Mouse (Mus musculus) embryo, embryonic 11 days (tissue): ENCODE measurements around the gene Ass1.

Source experiments
- DNase-seq: peaks from one replicate; pipeline ENCODE4 v3.0.0-alpha.2; 2015

The Ass1 gene

DNA sequence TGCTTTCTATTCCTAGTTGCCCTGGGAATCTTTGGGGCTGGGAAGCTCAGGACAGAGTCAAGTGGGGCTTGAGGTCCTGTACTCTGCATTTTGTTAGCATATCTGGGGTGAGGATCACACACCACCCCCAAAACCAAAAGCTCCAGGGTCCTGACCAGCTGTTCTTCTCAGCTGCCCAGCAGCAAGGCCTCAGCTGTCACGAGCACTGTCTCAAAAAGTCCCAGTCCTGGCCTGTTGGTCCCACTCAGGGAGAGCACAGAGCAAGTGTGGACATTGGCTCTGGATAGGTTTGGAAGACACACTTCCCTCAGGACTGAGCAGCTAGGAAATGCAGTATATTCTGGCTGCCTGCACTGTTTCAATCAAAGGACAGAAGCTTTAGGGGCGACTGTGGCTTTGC is 20.5 kb downstream of the Ass1 start:
- DNase-seq, result no peak

DNA sequence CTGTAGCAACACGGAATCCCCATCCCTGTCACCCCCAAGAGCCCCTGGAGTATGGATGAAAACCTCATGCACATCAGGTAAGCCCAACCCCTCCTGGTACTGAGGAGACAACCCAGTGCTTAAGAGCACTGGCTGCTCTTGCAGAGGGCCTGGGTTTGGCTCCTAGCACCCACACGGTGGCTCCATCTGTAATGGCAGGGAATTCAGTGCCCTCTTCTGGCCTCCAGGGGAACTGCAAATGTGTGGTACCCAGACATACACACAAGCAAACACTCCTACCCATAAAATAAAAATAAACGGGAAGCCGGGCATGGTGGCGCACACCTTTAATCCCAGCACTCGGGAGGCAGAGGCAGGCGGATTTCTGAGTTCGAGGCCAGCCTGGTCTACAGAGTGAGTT is 22.3 kb downstream of the Ass1 start:
- DNase-seq, result no peak

DNA sequence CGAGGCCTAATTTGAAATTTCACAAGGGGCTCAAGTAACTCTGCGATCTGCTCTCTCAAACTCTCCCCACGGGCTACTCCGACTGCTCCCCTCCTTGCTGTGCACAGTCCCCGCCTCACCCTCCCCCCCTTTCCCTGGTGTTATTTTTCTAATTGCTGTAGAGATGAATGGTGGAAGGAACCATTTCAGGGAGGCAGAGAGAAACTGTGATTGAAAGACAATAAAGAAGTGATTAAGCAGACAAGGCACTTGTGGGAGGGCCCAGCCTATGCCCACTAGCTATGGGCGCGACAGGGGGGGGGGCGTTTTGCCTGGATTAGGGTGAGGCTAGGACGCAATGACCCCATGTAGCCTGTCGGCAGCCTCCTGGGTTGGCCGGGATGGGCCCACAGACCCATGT is 23.2 kb downstream of the Ass1 start:
- no peak for DNase-seq

DNA sequence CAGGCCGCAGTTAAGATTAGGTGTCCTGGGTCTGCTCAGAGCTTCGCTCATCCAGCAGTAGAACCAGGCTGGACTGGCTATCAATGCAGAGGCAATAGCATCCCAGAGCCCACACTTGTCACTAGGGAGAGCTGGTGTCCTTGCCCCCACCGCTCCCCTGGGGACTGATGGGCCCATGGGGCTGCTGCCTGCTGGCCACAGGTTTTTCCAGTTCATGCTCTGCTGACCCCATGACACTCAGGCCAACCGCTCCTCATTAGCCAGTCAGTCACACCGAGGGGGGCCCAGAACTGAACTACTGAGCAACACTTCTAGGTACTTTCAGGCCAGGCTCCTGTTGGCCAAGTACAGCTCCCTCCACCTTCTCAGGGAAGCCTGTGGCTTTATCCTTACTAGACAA is 24.3 kb downstream of the Ass1 start:
- no peak for DNase-seq

DNA sequence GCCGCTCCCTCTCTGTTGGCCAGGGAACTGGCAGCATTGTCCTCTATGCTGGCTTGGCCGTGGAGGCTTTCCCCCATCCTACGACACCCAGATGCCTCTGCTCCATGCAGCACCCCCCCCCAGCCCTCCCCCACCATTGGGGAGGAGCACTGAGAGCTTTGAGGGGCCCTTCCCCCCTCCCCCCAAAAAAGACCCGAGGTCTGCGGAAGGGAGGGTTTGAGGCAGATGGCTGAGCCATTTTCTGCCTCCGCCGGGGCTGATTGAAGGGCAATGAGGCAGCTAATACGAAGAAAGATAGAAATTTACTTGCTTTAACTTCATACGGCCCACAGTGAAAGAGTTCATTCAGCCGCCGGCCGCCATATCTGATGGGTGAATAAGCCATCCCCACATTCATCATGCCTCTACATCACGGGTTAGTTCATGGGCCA is 25.1 kb downstream of the Ass1 start:
- peak; percentile 73 for DNase-seq

DNA sequence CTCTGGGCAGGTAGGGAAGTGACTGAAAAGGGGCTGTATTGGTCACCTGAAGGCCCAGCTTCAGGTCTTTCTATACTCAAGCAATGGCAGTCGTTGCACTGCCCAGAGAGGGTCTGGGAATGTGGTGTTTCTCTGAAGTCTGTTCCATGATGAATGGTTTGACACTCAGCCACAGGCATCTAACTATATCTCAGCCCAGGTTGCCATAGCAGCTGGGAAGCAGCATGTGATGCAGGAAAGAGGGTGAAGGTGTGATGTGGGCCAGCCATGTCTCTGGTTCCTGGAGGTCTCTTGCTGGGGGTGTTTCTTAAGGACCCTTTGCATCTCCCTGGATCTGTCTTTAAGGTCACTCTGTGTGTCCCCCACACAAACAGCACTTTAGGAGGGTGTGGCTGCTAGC is 26.1 kb downstream of the Ass1 start:
- DNase-seq, result no peak

DNA sequence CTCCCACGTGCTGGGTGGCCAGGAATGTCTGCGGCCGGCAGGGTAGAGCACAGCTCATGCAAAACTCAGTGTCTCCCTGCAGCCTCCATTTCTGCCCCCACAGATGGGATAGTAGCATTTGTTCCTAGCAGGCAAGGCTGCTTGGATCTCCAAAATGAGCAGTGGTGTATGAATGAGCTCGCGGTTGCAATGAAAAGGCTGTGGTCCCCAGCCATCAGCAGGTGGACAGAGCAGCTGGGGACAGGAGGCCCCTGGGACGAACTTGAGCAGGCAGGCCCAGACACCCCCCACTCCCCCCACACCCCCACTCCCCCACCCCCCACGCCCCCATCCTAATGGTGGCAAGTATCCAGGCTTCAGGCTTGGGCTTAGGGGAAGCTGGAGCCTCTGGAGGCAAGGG is 27.1 kb downstream of the Ass1 start:
- DNase-seq, result no peak

DNA sequence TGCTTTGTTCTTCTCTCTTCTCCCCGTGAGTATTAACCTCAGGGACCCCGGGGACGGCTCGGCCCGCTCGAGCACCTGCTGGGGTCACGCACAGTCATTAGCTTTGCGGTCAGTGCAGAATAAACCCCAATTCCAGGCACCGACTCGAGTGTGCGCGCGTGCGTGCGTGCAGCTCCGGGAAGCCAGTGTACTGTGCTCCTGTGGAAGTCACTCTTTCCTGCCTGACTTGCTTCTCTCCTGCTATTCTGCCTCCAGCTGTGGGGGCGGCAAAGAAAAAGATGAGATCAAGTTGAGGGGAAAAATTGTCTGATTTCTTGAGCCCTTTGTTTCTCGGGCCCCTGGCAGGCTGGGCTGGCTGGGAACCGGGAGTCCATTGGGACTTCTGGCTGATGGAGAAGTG is 27.6 kb downstream of the Ass1 start:
- no peak for DNase-seq

DNA sequence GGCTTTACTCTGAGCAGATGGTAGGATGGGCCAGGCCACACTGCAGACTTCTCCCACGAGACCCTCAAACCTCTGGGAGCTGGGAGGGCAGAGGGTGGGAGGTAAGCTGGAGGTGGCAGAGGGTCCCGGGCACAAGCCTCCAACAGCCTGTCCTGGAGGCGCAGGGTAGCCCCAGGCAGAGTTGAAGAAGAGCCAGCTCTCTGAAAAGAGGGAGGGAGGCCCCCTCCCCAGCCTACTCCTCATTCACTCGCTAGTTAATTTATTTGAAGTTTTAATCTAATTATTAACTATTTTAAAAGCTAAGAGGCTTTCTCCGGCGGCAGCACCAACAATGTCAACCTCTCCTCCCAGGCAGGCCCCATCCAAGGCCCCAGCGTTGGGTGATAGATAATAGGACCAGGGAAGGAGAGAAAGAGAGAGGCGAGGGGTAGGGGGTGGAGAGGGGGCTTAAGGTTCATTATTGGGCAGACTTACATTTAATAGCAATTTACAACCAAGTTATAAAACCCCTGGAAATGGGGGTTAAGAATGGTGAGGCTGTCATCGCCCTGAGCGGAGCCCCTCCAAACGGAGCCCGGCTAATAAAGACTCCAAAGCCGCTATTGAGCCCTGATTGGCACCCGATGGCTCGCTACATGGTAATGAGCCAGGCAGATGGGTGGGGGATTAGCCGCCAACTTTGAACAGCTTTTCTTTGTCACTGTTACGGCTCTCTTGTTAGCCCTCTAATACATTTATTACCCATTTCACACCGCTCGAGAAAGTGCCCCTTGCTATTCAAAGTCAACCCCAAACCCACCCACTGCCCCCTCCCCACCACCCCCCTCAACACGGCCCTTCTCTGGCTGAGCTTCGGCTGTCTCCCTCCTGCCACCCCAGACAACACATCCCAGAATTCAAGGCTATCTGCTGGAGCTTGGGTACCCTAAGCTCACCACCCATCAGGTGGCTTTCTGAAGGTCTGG is 29.6 kb downstream of the Ass1 start:
- DNase-seq, result peak; percentile 72

DNA sequence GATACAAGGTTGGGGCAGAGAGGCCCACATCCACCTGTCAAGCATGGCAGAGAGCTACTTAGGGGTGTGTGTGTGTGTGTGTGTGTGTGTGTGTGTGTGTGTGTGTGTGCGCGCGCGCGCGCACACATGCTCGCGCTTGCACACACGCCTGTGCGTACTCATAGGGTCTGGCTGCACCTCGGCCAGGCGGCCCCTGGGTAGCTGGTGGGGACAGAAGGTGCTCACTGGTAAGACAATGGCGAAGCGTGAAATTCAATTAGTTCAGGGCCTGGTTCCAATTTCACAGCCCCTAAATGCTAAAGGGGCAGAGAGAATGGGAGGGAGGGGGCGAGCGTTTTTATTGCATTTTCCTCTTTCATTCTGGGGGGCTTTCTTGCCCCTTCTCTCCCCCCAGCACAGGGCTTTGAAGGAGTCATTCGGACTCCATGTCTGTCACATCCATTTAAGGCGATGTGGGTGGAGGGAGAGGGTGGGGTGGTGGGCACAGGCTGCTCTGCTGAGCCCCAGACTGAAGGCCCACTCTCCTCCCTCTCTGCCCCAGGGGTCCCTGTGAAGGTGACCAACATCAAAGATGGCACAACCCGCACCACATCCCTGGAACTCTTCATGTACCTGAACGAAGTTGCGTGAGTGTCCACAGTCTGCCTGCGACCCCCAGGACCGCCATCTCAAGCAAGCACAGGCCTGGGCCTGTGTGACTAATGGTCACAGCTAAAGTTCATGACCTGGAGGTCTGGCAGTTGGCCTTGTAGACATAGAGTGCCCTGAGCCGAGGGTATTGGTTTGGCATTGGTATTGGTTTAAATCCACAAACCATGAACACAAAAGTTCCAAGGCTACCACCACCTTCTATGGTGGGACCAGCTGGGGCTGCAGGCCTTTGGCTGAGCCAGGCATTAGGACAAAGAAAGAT is 30.5 kb downstream of the Ass1 start:
- peak; percentile 76 for DNase-seq

DNA sequence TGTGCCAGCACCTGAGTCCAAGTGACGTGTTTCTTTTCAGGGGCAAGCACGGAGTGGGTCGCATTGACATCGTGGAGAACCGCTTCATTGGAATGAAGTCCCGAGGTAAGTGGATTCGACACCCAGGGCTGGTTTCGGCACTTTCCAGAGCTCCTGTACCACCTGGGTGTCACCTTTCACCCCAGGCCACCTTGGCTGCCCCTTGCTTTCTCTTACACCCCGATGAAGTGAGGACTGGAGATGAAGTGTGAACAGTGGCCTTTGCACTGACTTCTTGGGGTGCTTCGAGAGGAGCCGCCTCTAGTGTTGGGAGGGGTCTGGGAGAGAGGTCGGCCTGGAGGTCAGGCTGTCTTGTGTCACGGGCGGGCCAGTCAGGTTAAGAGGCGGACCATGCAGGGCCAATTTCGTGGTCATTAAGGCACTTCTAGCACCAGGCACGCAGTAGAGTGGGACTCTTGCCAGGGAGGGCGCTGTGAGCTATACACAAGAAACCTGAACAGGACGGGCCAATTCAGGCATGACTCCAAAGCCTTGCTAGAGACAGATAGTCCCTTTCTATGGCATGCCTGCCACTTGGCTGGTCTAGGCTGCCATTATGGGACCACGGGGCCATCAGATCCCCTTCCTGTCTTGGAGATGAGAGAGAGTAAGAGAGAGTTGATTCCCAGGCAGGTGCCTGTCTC is 31.6 kb downstream of the Ass1 start:
- peak; percentile 77 for DNase-seq

DNA sequence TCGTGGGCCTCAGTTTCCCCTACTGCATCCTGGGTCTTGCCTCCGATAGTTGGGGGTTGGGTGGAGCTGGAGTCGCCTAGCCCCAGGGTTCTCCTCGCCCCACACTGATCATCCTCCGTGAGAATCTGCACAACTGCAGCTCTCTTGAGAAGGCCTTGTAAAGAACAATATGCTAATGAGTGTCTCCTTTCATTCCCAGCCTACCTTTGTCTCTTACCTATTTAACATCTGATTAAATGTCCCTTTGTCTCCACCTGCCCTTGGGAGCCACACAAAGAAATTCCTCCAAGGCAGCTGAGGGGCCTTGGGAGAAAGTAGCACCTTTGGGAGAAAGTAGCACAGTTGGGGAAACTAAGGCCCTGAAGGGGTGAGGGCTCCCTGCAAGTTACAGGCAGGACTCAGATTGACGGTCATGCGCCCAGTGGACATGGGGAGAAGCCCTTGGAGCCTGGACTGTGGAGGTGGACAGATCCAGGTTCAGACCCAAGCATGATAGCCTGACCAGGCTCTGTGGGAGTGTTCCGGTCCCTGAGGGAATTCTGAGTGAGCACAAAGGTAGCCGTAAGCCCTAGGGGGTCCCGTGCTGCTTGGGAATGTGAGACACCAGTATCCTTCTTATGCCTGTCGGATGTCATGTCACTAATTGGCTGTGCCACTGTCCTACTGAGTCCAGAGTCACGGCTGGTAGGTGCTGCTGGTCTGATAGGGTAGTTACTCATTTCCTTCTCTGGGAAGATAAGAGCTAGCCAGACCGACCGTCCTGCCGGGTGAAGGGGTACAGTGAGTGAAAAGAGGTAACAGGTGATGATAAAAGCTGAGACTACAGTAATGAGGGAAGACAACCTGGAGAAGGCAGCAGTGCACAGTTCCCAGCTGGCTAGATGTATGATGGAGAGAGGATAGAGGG is 32.9 kb downstream of the Ass1 start:
- no peak for DNase-seq

DNA sequence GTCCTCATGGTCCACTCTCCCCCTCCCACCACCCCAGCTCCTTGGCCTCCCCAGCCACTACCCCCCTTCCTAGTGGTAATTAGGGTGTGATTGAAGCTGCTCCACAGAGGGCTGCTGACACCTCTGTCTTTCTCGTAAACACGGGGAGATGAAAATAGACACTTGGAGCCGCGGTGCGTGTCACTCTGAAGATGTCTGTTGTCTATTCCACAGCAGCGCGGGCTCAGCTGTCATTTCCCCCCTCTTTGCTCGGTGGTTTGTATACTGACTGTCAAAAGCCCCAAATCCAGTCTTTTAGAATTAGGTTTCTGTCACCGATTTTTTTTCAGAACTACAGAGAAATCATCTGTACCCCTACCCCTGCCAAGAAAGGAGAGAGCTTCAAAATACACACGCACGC is 35.5 kb downstream of the Ass1 start:
- DNase-seq, result no peak

DNA sequence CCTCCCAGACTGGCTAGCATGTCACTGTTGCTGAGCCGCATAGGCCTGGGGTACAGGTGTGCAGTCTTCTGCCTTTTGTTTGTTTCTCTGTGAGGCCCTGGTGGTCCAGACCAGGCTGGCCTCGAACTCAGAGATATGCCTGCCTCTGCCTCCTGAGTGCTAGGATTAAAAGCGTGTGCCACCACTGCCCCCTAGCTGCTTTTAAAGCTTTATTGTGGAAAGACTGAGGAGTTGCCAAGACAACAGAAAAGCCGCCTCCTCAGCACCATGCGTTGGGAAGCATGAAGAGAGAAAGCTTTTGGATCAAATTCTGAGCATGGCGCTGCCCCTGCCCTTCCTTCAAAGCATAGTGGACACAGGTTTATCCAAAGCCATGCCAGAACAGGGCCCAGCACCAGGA is 38.8 kb downstream of the Ass1 start:
- DNase-seq, result no peak

DNA sequence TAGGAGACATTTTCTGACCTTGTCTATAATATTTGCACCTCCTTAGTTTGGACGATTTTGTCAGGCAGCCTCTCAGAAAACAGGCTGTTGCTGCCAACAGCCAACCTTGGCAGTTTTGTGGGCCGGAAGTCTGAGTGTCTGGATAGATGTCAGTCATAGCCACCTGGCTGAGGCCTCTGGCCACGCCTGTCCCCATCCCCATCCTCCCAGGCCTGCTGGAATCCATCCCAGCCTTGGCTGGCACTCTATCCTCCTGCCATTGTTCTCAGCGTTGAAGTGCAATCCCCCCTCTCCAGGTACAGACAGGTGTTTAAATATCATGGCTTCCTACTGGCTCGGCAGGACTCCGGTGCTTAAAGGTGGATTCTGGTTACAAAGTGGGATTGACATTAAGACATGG is 41.3 kb downstream of the Ass1 start:
- no peak for DNase-seq

DNA sequence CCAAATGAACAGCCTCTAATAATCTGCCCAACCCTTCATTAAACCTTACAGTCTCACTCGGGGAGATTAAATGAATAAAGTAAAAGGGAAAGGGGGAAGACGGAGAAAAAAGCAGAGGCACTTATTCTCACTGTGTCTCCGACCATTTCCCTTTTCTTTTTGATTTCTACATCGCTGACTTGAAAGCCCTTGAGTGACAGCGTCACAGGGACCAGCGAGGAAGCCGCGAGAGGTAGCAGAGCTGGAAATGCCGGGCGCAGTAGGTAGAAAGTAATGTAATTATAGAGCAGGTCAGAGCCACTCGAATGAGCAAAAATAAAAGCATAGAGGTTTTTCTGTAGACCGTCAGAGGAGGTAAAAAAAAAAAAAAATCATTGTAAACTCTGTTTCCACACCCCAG is 46.5 kb downstream of the Ass1 start:
- DNase-seq, result no peak

DNA sequence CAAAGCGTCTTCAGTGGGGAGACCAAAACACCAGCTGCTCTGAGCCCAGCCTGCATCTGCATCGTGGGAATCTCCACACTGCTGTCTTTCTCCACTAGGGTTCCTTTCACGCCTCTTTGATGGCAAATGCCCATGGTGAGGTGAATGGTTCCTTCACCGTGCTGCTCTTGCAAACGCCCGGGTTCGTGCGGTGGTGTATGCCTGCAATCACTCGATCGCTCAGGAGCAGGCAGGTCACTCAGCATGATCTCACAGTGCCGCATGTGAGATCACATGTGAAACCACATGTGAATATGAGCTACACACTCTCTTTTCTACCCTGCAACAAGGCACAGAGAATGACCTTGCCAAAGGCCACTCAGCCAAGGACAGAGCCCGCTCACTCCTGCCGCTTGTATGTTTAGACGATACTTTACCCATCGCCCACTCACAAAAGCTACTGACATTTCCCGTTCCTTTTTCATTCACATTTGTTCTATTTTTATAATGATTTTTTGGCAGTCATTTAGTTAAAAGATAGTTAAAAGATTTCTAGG is 51.9 kb downstream of the Ass1 start:
- no peak for DNase-seq

DNA sequence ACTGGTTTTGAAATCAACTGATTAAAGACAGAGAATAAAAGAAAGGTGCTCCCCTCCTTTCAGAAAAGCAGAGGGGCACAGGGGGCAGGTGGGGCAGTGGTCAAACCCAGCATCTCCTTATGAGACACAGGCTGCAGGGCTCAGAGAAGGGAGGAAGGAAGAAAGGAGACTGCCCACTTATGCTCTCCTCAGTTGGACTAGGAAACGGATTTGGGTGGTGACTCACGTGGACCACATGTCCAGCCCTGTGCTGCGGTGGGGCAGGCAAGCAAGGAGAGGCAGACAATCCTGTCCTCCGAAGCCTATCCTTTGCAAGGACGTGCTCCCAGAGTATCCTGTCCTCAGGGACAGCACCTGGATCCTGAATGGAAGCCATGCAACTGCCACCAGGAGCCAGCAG is 54.6 kb downstream of the Ass1 start:
- DNase-seq, result no peak

DNA sequence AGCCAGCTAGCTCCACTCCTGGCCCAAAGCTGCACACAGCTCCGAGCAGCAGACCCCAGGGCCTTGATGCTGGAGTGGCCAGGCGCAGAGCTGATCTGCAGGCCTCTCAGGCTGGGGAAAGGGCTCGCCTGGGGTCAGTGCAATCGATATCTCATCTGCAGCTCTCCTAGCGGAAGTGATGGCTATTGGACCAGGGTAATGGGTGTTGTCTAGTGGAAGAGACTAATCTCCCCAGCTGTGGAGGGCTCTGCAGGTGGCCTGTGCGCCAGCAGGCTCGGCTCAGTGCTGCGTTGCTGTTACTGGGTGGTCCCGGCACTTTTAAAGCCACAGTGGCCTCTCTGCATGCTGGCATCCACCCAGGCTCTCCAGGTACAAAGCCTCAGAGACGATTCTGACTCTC is 55.8 kb downstream of the Ass1 start:
- DNase-seq, result peak; percentile 47

DNA sequence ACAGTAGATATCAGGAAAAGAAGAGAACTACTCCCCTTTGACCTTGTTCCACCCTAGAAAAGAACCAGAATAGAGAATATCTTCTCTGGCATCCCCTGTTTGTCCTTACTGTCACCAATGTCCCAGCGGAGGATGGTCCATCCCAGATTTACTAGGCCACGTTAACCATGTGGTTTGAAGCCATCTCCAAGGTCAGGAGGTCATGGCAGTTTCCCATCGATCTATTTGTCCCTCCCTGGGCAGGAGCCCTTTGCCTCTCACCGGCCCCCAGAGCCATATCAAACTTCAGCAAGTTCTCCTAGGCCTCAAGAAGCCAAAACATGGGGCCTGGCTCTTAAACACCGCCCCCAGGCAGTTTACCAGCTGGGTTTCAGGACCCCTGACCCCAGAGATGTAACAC is 60.2 kb downstream of the Ass1 start:
- no peak for DNase-seq

DNA sequence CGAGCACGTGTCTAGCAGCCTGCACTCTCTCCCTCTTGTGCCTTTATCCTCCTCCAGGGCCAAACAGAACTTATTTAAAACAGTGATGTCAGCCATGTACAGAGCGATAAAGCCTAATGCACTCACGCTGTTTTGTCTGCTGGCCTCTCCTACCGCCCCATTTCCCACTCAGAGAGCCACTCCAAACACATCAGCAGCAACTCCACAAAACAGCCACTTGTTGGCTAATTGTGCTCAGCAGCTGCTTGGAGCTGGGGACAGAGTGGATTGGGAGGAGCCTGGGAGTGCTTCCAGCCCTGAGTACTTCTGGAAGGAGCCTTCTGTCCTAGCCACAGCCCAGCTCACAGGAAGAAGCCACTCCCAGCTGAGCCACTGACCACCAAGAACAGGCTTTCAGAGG is 67.0 kb downstream of the Ass1 start:
- DNase-seq, result peak; percentile 14

DNA sequence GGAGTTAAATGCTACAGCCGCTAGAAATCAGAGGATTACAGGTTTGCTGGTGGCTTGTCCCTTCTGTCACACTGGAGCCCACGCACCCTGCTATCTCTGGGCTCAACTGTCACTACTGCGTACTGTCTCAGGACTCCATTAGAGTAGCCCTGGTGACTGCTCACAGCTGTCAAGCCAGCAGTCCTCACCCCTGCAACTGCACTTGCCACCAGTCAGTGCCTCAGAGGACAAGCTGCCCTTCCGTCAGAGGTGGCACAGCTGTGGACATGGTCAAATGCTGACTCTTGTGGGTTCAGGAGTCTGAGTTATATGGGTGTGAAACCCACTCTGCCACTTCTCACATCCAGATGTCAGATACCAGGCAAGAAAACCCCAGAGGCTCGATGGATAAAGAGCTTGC is 68.7 kb downstream of the Ass1 start:
- no peak for DNase-seq
